Mouse (Mus musculus) C2C12 (cell line): ENCODE measurements around the gene Irgq. TPM values are rescaled to one million over a fixed set of nuclear protein-coding genes. Genes with fewer than 3 reads are reported as not detected.

Source experiments
- H3K27me3 ChIP-seq: one replicate; pipeline ENCODE4 v1.6.1; 2011; ENCODE audit not compliant: control insufficient read depth, insufficient read depth, insufficient read length
- H3K36me3 ChIP-seq: one replicate; pipeline ENCODE4 v1.6.1; 2011; ENCODE audit not compliant: control insufficient read depth, insufficient read depth
- H3K4me3 ChIP-seq: one replicate; pipeline ENCODE4 v1.5.1; 2011; ENCODE audit warnings: mild to moderate bottlenecking, control low read depth; ENCODE audit not compliant: poor library complexity, insufficient read depth, severe bottlenecking
- H3K79me2 ChIP-seq: one replicate; pipeline ENCODE4 v1.6.1; 2011; ENCODE audit not compliant: control insufficient read depth, insufficient read depth
- H3K79me3 ChIP-seq: one replicate; pipeline ENCODE4 v1.6.1; 2011; ENCODE audit warnings: low read depth, control low read depth
- H3ac ChIP-seq: one replicate; pipeline ENCODE3; 2011; ENCODE audit warnings: low read depth; ENCODE audit not compliant: control insufficient read depth, insufficient read length
- CEBPB ChIP-seq: IDR thresholded peaks from one replicate; pipeline ENCODE4 v1.6.1; 2011; ENCODE audit warnings: low read depth, mild to moderate bottlenecking, control low read depth, moderate library complexity
- CTCF ChIP-seq: IDR thresholded peaks from one replicate; pipeline ENCODE4 v1.5.1; 2011; ENCODE audit not compliant: control insufficient read depth, insufficient read depth, insufficient read length
- FOSL1 ChIP-seq: IDR thresholded peaks from one replicate; pipeline ENCODE4 v1.8.0; 2011; ENCODE audit warnings: mild to moderate bottlenecking, low read length; ENCODE audit not compliant: poor library complexity, insufficient read depth, severe bottlenecking
- MAX ChIP-seq: IDR thresholded peaks from one replicate; pipeline ENCODE4 v1.6.1; 2011; ENCODE audit warnings: mild to moderate bottlenecking, control low read depth
- MYOD1 ChIP-seq: IDR thresholded peaks from one replicate; pipeline ENCODE4 v1.6.1; 2011; ENCODE audit warnings: low read depth; ENCODE audit not compliant: control insufficient read depth, insufficient read length
- MYOG ChIP-seq: IDR thresholded peaks from one replicate; pipeline ENCODE4 v1.6.1; 2011; ENCODE audit not compliant: control insufficient read depth, insufficient read length; ENCODE audit errors: extremely low read depth
- USF1 ChIP-seq: IDR thresholded peaks from one replicate; pipeline ENCODE4 v1.6.1; 2011; ENCODE audit warnings: low read depth, mild to moderate bottlenecking, control low read depth, moderate library complexity
- polyA plus RNA-seq: library from polyadenylated mRNA; unstranded; fragments of >200 nt; fragmentation: generic; extraction: Trizol; gene quantifications from one replicate; pipeline ENCODE4 v1.2.1, GENCODE M21; 2012; ENCODE audit warnings: missing spikeins

Gene Irgq
- polyA plus RNA-seq, 1 experiment = 7.9 TPM

DNA sequence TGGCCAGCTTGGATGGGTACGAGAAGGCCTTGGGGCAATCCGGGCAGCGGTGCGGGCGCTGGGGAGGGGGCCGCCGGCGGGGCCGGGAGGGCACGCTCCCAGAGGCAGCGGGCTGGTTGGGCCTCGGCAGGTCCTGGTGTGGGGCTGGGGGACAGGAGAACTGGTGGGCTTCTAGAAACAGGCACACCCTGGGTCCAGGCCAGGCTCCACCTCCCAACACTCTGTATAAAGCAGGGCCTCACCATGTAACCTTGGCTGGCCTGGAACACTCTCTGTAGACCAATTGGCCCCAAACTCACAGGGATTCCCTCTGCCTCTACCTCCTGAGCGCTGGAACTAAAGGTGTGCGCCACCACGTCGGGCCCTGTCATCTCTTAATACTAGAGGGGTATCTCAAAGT, 55.5 kb downstream of the Irgq start:
- Histone ChIP-seq H3K79me3 (no peaks in the 10 kb centered on the region), H3K79me2 (no peaks in the 10 kb centered on the region), H3K27me3 (no peaks in the 10 kb centered on the region), H3K36me3 (no peaks in the 10 kb centered on the region), H3K4me3 (no peak overlapping the region), H3ac (no peak overlapping the region)
- TF ChIP-seq FOSL1 (no peak), MAX (no peak), CEBPB (no peak), MYOD1 (no peak), CTCF (no peak), MYOG (no peak), USF1 (no peak)

- Histone ChIP-seq H3K4me3 (no peak overlapping the region), H3K27me3 (no peaks in the 10 kb centered on the region), H3K79me3 (no peaks in the 10 kb centered on the region), H3K79me2 (no peaks in the 10 kb centered on the region), H3ac (no peak overlapping the region), H3K36me3 (no peaks in the 10 kb centered on the region)
- TF ChIP-seq CEBPB (no peak), MYOG (no peak), FOSL1 (no peak), MAX (no peak), USF1 (no peak)
Observed at GRCm38 (mm10) chr7:24586828-24587227, 56.3 kb downstream of the Irgq start.

DNA sequence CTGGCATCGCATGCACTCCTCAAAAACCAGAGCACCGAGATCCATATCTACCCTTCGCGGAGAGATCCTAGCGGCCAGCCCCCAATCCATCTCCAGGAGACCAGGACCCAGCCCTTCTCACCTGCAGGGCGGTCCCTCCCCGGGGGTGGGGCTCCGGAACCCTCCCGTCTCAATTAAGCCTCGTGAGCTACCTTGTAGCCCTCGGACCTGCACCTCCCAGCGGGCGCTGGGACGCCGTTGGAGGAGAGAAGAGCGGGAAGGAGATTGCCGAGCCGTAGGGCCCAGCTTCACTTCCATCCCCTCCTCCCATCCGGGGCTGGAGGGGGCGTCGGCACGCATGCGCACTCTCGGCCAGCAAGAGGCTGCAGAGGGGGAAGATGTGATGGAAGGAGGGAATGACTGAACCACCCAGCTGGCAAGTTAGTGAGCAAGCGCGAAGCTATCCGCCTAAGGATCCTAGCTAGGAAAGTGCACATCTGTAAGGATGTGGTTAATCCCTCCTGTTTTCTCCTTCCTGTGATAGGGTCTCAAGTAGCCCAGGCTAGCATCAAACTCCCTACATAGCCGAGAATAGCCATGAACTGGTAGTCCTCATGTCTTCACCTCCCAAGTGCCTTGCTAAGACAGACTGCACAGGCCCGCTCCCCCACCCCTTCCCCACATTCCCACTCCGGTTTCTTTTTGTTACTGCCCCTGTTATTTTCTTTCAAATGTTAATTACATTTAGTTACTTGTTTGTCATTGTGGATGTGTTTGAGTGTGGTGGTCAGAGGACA, 57.0 kb downstream of the Irgq start, which contains the start of the genes Ethe1 and Zfp575:
Gene Ethe1 (plus strand): TSS at position 214 of the 776 bp plus-strand sequence.
Gene Zfp575 (minus strand): TSS at position 312 of the 776 bp plus-strand sequence.
- no peak within 1 kb of the TSS for H3K4me3 ChIP-seq

More for the DNA sequence above, 57.0 kb downstream of the Irgq start, which contains the start of the genes Ethe1 and Zfp575:
- Histone ChIP-seq H3K79me2 (no peaks in the 10 kb centered on the region), H3K79me3 (no peaks in the 10 kb centered on the region), H3K27me3 (no peaks in the 10 kb centered on the region), H3K36me3 (no peaks in the 10 kb centered on the region), H3ac (no peak within 1 kb of the TSS)
- no peak for TF ChIP-seq FOSL1
- TF ChIP-seq MYOG = no peak
- TF ChIP-seq MYOD1 = no peak
- TF ChIP-seq USF1 = no peak
- TF ChIP-seq MAX = no peak
- no peak for TF ChIP-seq CTCF
- no peak for TF ChIP-seq CEBPB

Other genes starting within 250 kb of the Irgq start
- 8.8 TPM for gene Zfp61, start 229.5 kb upstream of the Irgq start, polyA plus RNA-seq
- gene Zfp94, start 214.0 kb upstream of the Irgq start, polyA plus RNA-seq = 2.4 TPM
- 0.22 TPM for gene Tescl, start 196.8 kb upstream of the Irgq start, polyA plus RNA-seq
- not detected for gene Lypd5, start 181.5 kb upstream of the Irgq start, polyA plus RNA-seq
- 82.2 TPM for gene Kcnn4, start 160.4 kb upstream of the Irgq start, polyA plus RNA-seq
- 21.8 TPM for gene Smg9, start 131.1 kb upstream of the Irgq start, polyA plus RNA-seq
- 0.33 TPM for gene Irgc1, start 78.4 kb upstream of the Irgq start, polyA plus RNA-seq
- gene Plaur, start 68.2 kb upstream of the Irgq start, polyA plus RNA-seq = 191 TPM
- 160 TPM for gene Cadm4, start 48.7 kb upstream of the Irgq start, polyA plus RNA-seq
- 53.8 TPM for gene Zfp428, start 23.7 kb upstream of the Irgq start, polyA plus RNA-seq
- 0.16 TPM for gene AC161166.1, start 18.2 kb upstream of the Irgq start, polyA plus RNA-seq
- gene Pinlyp, start 15.4 kb downstream of the Irgq start, polyA plus RNA-seq = 0.23 TPM
- 57.4 TPM for gene Xrcc1, start 15.6 kb downstream of the Irgq start, polyA plus RNA-seq
- 48.0 TPM for gene Ethe1, start 56.9 kb downstream of the Irgq start, polyA plus RNA-seq
- gene Zfp575, start 57.0 kb downstream of the Irgq start, polyA plus RNA-seq = 0.35 TPM
- 4.1 TPM for gene Phldb3, start 80.1 kb downstream of the Irgq start, polyA plus RNA-seq
- not detected for gene Lypd3, start 105.9 kb downstream of the Irgq start, polyA plus RNA-seq
- gene Tex101, start 146.0 kb downstream of the Irgq start, polyA plus RNA-seq = not detected
- gene BC049730, start 178.6 kb downstream of the Irgq start, polyA plus RNA-seq = not detected
- not detected for gene Gm4763, start 196.2 kb downstream of the Irgq start, polyA plus RNA-seq
- gene Cd177, start 229.6 kb downstream of the Irgq start, polyA plus RNA-seq = not detected
- gene Ceacam10, start 246.5 kb downstream of the Irgq start, polyA plus RNA-seq = 0.04 TPM